Mouse (Mus musculus) stomach, postnatal 0 days (tissue): Measurements from ENCODE around the gene Boc.

Source experiments
- CTCF ChIP-seq: IDR thresholded peaks from 2 replicates; pipeline ENCODE4 v1.5.1; 2016; ENCODE audit warnings: antibody characterized with exemption, low read depth, mild to moderate bottlenecking, moderate library complexity
- EP300 ChIP-seq: optimal IDR thresholded peaks from 2 replicates; pipeline ENCODE3; 2016; ENCODE audit warnings: antibody characterized with exemption

GRCm38 (mm10) chr16:44493868-44494267, 64.8 kb downstream of the Boc start:
- TF ChIP-seq EP300 (no peak), CTCF (no peak)
